Mouse (Mus musculus) bone marrow, adult 2 months (tissue): ENCODE data around the gene Ckb. TPM values are rescaled to one million over a fixed set of nuclear protein-coding genes. Genes with fewer than 3 reads are reported as not detected.

Experiments
- H3K27ac ChIP-seq: fragments of 200-500 bp; 2 replicates; pipeline ENCODE4 v1.5.1; 2012; ENCODE audit warnings: low read depth, mild to moderate bottlenecking, control low read depth, inconsistent platforms, low read length; ENCODE audit not compliant: control insufficient read depth, poor library complexity, insufficient read depth
- H3K4me1 ChIP-seq: fragments of 200-500 bp; 2 replicates; pipeline ENCODE4 v1.6.1; 2011; ENCODE audit warnings: low read length; ENCODE audit not compliant: control insufficient read depth, insufficient read depth
- H3K4me3 ChIP-seq: fragments of 200-500 bp; replicated peaks from 2 replicates; pipeline ENCODE3; 2011; ENCODE audit warnings: mild to moderate bottlenecking, low read depth, low read length, control low read depth; ENCODE audit not compliant: control insufficient read depth
- CTCF ChIP-seq: fragments of 200-500 bp; IDR thresholded peaks from 2 replicates; pipeline ENCODE4 v1.5.1; 2011; ENCODE audit warnings: low read length, control low read depth; ENCODE audit not compliant: control insufficient read depth, insufficient read depth
- POLR2A ChIP-seq: fragments of 200-500 bp; IDR thresholded peaks from 2 replicates; pipeline ENCODE4 v1.6.1; 2011; ENCODE audit warnings: low read depth, mild to moderate bottlenecking, control low read depth, low read length, borderline replicate concordance; ENCODE audit not compliant: control insufficient read depth
- WGBS: fragments of 180-500 bp; shearing (Covaris S2); methylation state at CpG from one replicate; pipeline ENCODE4 v1.1.7; 2018; 5-methylcytosine and 5-hydroxymethylcytosine counted together
- polyA plus RNA-seq: library from polyadenylated mRNA; stranded (reverse); fragments of >200 nt; gene quantifications from 2 replicates; pipeline ENCODE4 v1.2.4, GENCODE M21; 2011; ENCODE audit warnings: low replicate concordance; ENCODE audit not compliant: missing spikeins, insufficient read depth, insufficient read length

The Ckb gene
- polyA plus RNA-seq, 1 experiment, result 38.4 TPM

DNA sequence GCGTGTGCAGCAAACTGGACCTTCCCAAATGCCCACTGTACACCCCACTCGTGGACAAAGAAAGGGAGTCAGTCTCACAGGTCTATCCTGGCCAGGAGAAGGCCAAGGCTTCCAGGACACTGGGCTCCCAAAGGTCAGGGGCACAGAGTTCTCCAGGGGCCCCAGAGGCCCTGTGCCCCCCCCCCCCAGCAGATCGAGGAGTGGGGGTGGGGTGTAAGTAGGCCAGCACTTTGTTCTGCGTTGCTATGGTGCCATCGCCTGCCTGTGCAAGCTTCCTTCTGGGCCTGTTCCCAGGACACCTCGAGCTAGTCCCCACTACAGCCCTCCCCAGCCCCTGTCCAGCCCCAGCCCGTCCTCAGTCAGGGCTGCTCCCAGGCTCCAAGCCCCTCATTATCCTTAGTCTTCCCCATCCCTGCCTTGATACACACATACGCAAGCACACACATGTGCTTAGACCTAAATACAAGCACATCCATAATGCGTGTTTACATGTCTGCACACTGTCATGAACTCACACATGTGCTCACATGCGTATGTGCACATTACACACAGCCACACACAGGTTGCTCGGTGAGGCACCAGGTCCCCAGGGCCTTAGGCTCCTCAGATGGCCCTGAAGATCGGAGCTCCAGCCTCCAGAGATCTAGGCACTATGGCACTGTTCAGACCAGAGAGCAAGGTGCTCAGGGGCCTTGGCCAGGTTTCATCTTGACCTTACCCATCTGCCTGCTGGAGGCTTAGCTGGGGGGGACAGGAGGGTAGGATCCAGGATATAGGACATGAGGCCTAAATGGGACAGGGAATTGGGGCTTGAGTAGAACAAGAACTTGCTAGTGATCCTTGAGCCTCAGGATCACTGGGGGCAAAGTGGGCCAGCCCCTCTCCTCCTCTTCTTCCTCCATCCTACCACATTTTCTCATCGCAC is 23.0 kb upstream of the Ckb start:
- Histone ChIP-seq H3K27ac (no peak overlapping the region), H3K4me3 (no peak overlapping the region), H3K4me1 (no peaks in the 10 kb centered on the region)
- WGBS, result 63% methylated on average over 13 of the region's 13 CpGs
- TF ChIP-seq CTCF (no peak), POLR2A (no peak)

DNA sequence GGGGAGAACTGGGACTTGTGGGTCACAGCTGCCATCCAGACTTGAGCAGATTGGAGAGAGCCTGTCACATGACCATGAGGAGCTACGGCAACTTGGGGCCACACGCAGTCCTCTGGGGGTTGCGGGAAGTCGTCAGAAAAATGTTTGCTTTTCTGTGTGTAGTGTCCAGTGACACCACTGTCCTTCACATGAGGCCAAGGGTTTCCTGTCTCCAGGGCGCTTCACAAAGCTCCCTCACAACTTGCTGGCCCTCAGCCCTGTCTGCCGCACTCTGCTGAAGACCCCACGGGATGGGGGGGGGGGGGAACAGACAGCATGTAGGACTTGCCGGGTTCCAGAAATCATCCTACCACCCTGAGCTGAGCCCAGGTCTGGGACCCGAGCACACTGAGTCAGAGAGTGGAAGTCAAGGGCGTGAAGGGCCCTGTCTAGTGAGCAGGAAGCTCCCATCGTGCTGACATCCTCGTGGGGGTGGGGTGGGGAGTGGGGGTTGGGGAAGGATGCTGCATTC is 22.2 kb upstream of the Ckb start:
- TF ChIP-seq POLR2A (no peak), CTCF (no peak)
- 32% methylated on average over 12 of the region's 12 CpGs for WGBS
- Histone ChIP-seq H3K4me1 (no peaks in the 10 kb centered on the region), H3K4me3 (no peak overlapping the region), H3K27ac (no peak overlapping the region)

DNA sequence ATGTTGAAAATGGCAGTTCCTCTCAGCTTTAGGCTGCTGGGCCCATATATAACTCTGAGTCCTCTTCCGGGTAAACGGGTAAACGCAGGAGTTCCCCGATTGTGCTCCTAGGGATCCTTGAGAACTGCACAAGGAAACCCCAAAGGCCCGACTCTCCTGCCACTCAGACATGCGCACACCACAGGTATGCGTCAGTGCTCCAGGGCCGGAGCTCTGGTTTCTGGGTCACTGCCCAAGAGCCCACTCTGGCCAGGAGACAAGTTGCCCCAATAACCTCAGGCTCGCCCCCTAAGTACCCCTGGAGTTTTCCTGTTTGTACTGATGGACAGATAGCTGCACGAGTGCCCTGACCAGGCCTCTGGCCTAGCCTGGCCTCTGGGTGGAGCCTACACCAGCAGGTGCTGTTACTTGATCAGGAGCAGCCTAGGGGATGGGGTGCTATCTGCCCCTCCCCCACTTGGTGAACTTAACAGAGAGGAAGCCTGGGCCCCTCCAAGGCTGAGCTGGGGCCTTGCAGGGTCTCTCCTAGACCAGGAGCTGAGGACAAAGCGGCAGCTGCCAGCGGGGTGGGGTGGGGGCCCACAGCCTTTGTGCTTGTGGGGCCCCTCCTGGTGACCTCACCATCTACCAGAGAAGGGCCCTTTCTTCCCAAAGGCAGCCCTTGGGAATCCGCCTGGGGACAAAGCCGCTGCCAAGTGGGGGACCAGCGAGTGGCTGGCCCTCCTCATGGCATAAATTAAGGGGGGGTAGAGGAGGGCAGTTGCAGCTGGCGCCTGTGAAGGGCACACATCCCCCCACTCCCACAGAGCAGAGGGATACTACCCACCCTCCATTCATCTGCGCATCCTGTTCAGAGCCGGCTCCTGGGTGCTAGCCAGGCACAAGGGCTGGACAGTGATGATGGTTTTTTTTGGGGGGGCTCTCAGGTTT is 21.5 kb upstream of the Ckb start:
- Histone ChIP-seq H3K4me1 (no peaks in the 10 kb centered on the region), H3K4me3 (no peak overlapping the region), H3K27ac (no peak overlapping the region)
- TF ChIP-seq CTCF, result no peak
- no peak for TF ChIP-seq POLR2A
- WGBS, result 74% methylated on average over 18 of the region's 18 CpGs

DNA sequence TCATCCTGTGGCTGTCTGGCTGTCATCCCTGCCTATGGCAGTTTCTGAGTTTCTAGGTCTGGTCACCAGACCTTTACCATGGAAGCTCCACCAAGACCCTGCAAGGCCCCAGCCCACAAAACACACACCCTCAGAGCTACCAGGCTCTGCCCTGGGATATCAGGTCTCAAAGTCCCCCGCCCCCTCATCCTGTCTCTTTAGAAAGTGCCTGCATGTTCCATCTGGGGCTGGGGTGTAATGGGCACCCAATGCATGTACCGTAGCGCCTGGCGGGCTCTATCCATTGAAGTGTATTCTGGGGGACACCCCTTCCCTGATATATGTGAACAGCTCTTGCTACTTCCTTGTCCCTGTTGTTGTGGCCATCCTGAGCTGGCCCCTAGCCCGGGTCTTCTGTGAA is 20.8 kb upstream of the Ckb start:
- WGBS, result 87% methylated on average over 5 of the region's 5 CpGs
- no peak overlapping the region for H3K4me3 ChIP-seq
- TF ChIP-seq CTCF (no peak), POLR2A (no peak)
- H3K27ac ChIP-seq, result no peak overlapping the region
- no peaks in the 10 kb centered on the region for H3K4me1 ChIP-seq

DNA sequence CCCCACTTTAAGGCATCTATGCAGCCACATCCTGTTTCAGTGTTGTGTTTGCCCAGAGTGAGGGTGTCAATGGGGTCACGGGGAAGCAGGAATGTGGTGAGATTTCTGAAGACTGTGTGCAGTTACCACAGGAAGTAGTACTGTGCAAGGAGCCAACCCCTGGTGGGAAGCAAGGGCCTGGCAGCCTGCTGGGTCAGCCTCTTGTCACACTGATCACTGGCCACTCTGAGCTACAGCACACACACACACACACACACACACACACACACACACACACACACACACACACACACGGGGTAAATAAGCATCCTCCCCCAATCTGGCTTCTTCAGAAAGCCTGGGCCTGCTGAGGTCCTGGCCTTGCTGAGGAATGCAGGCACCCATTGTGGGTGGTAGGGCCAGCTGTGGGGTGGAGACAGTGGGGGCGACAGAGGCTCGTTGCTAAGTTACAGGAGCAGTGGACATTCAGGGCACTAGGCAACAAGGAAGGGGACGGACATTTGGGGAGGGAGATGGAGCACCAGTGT is 19.3 kb upstream of the Ckb start:
- Histone ChIP-seq H3K4me1 (no peaks in the 10 kb centered on the region), H3K27ac (no peak overlapping the region; the same call in 1 of the 2 replicates)
- 18% methylated on average over 5 of the region's 5 CpGs for WGBS

DNA sequence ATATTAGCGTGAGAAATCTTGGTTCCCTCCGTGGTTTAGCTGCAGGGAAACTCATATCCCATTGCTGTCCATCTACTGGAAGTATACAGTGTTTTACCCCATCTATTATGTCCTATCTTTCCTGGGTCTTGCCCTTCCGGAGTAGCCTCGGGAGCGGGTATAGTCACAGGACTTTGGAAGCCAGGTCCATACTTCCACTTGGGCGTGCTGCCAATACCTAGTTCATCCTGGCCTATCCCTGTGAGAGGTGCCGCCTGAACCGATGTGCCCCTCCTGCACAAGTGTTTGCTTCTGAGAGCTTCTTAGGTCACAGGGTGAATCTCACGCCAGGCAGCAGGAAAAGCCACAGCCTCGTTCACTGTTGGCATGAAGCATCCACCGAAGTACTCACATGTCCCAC is 17.3 kb upstream of the Ckb start:
- 80% methylated on average over 11 of the region's 11 CpGs for WGBS
- TF ChIP-seq POLR2A (no peak), CTCF (no peak)
- H3K4me1 ChIP-seq, result no peaks in the 10 kb centered on the region

More for the DNA sequence above, 19.3 kb upstream of the Ckb start:
- H3K4me3 ChIP-seq, result no peak overlapping the region
- TF ChIP-seq CTCF (no peak), POLR2A (no peak)

DNA sequence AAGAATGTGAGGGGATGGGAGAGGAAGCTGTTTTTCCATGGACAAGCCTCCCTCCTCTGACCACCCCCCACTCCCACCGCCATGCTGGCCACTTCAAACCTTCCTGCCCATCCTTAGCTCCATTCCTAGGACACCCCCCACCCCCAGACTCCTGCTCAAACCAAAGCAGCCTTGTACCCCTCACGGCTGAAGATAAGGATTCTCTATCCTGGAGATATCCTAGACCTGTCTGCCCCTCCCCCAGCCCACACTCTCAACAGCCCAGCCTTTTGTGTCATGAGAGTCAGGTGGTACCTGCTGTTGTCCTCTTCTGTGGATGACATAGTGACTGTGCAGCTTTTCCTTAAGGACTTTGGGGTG is 15.9 kb upstream of the Ckb start:
- no peak for TF ChIP-seq POLR2A
- no peak for TF ChIP-seq CTCF
- Histone ChIP-seq H3K27ac (no peak overlapping the region), H3K4me1 (no peaks in the 10 kb centered on the region), H3K4me3 (no peak overlapping the region)
- WGBS, result 60% methylated on average over 2 of the region's 2 CpGs

More for the DNA sequence above, 17.3 kb upstream of the Ckb start:
- H3K4me3 ChIP-seq, result no peak overlapping the region
- H3K27ac ChIP-seq, result no peak overlapping the region
